Mouse (Mus musculus) G1E (cell line): ENCODE data around the gene Nmnat3. TPM values are rescaled to one million over a fixed set of nuclear protein-coding genes. Genes with fewer than 3 reads are reported as not detected.

Source experiments
- ATAC-seq: 2 replicates; pipeline ENCODE4 v1.8.0; 2016; ENCODE audit warnings: mild to moderate bottlenecking; ENCODE audit not compliant: insufficient number of reproducible peaks, poor library complexity, low FRiP score, severe bottlenecking; ENCODE audit errors: extremely low read depth
- DNase-seq: peaks from one replicate; pipeline ENCODE4 v3.0.0; 2012; ENCODE audit warnings: low spot score
- H3K27me3 ChIP-seq: 2 replicates; pipeline ENCODE4 v1.6.1; 2012; ENCODE audit warnings: mild to moderate bottlenecking, low read length, inconsistent platforms; ENCODE audit not compliant: insufficient read depth
- H3K36me3 ChIP-seq: replicated peaks from 2 replicates; pipeline ENCODE3; 2012; ENCODE audit warnings: mild to moderate bottlenecking, inconsistent platforms
- H3K4me1 ChIP-seq: 2 replicates; pipeline ENCODE4 v1.6.1; 2012; ENCODE audit warnings: low read depth, low read length, inconsistent platforms, mixed read lengths; ENCODE audit not compliant: insufficient read depth
- H3K4me3 ChIP-seq: 2 replicates; pipeline ENCODE4 v1.5.1; 2012; ENCODE audit warnings: low read depth, mild to moderate bottlenecking, inconsistent platforms, low read length, moderate library complexity, mixed read lengths
- H3K9me3 ChIP-seq: replicated peaks from 2 replicates; pipeline ENCODE4 v1.6.1; 2012; ENCODE audit warnings: inconsistent platforms
- CTCF ChIP-seq: IDR thresholded peaks from 2 replicates; pipeline ENCODE4 v1.5.1; 2012; ENCODE audit warnings: low read depth, low read length, inconsistent platforms, mixed read lengths
- GATA1 ChIP-seq: IDR thresholded peaks from 2 replicates; pipeline ENCODE4 v1.6.1; 2012; ENCODE audit warnings: borderline replicate concordance, low read length, inconsistent platforms, mixed read lengths
- GATA2 ChIP-seq: IDR thresholded peaks from 2 replicates; pipeline ENCODE4 v1.6.1; 2012; ENCODE audit warnings: low read depth, low read length, inconsistent platforms, borderline replicate concordance
- POLR2AphosphoS5 ChIP-seq: IDR thresholded peaks from 2 replicates; pipeline ENCODE4 v1.6.1; 2012; ENCODE audit warnings: low read depth, low read length, inconsistent platforms; ENCODE audit not compliant: insufficient replicate concordance
- TAL1 ChIP-seq: conservative IDR thresholded peaks from 2 replicates; pipeline ENCODE4 v1.6.1; 2012; ENCODE audit warnings: low read depth, low read length, inconsistent platforms, mixed read lengths
- polyA plus RNA-seq: library from polyadenylated mRNA; stranded (reverse); fragments of >175 nt; gene quantifications from 2 replicates; pipeline ENCODE4 v1.2.3, GENCODE M21; 2012
- total RNA-seq, 2 experiments: library from RNA; stranded (forward) in 1 of 2; stranded (reverse) in 1 of 2; fragments of 200-1000 nt in 1 of 2; fragments of >200 nt in 1 of 2; fragmentation: Nextera tagmentation in 1 of 2; gene quantifications; 2 replicates each; pipeline ENCODE4 v1.2.3; 2014 to 2017

Nmnat3 gene
- total and polyA plus RNA-seq, 3 experiments = 7.1 to 38.3 (median 10.8) TPM

DNA sequence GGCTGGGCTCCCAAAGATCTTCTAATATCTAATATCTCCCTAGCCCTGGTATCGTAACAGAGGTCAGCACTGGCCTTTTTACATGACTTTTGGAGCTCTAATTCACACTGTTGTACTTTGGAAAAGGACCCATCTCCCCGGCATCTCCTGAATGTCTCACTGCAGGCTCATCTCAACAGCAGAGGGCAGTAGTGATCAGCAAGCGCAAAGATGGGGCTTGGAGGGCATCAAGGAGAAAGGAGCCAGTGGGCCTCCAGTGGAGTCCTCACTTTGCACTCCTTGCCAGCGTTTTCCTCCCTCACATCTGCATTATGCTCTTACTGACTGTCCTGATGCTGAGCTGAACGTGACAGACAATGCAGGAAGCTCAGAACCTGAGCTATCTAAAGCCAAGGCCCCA lies 155.4 kb downstream of the Nmnat3 start:
- DNase-seq (peak; percentile 45), ATAC-seq (peak; percentile 55; the same call in 1 of the 2 replicates)
- peaks cover 40% of the 10 kb centered on the region for H3K4me1 ChIP-seq
- no peak overlapping the region for H3K4me3 ChIP-seq
- H3K36me3 ChIP-seq = no peaks in the 10 kb centered on the region
- H3K27me3 ChIP-seq = peaks cover 53% of the 10 kb centered on the region
- TF ChIP-seq CTCF (peak; percentile 68; the same call in 1 of the 2 replicates), POLR2AphosphoS5 (no peak)
- H3K9me3 ChIP-seq = no peaks in the 10 kb centered on the region

DNA sequence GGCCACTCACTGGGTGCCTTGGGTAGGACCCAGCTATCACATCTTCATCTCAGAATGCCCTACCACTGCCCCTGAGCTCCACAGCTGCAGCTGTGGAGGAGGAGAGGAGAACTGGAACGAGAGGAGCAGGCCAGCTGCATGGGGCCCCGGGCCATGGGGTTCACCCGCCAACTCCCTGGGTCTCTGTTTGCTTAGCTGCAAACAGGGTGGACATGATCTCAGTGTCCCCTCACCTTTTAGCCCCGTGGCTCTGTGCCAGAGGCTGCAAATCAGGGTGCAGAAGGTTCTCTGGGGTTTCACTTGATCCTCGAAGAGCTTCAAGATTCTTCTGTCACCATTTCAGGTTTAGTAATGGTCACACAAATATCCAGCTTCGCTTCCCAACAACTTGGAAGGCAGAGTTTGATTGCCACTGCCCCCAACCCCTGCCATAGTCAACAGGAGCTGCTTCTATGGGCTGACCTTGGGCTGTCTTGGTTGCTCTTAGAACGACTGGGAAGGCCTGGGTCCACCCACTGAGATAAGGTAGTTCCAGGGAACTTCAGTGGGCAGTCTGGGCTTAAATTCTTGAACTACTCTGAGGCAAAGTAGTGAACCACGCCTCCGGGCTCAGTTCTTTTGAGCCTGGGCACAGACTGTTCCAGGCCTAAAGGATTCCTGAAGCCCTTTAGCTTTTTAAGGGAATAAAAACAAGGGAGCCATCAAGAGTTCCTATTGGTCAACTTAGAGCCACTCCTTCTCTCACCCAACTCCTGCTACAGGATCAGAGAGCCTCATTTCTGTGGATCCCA lies 158.3 kb downstream of the Nmnat3 start:
- no peak for TF ChIP-seq CTCF
- no peak for TF ChIP-seq POLR2AphosphoS5
- no peak for TF ChIP-seq GATA1
- TF ChIP-seq TAL1 = no peak
- no peak for TF ChIP-seq GATA2
- Histone ChIP-seq H3K27me3 (peaks cover 34% of the 10 kb centered on the region), H3K36me3 (no peaks in the 10 kb centered on the region), H3K4me1 (peaks cover 42% of the 10 kb centered on the region), H3K4me3 (no peak overlapping the region), H3K9me3 (no peaks in the 10 kb centered on the region)
- no peak for ATAC-seq
- no peak for DNase-seq

DNA sequence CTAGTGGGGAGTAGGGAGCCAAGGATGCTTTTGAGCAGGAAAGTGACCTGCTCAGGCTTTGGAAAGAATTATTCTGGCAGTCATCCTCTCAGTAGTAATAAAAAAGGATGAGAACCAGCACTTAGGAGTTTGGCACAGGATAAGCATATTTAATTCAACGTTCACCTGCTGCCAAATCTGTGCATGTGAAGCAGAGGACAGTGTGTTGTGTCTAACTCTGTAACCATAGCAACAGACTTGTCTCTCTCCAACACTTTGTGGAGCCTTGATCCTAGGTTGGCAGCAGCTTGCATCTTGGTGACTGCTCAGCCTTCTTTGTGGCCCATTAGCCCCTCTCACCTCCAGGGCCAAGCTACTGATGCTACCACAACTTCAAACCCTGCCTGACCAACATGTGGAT lies 163.7 kb downstream of the Nmnat3 start:
- Histone ChIP-seq H3K9me3 (no peaks in the 10 kb centered on the region), H3K4me1 (peaks cover 8% of the 10 kb centered on the region), H3K4me3 (no peak overlapping the region), H3K27me3 (peaks cover 11% of the 10 kb centered on the region), H3K36me3 (no peaks in the 10 kb centered on the region)
- ATAC-seq (no peak), DNase-seq (no peak)
- no peak for TF ChIP-seq CTCF
- TF ChIP-seq POLR2AphosphoS5 = no peak
- no peak for TF ChIP-seq TAL1
- no peak for TF ChIP-seq GATA1
- TF ChIP-seq GATA2 = no peak

DNA sequence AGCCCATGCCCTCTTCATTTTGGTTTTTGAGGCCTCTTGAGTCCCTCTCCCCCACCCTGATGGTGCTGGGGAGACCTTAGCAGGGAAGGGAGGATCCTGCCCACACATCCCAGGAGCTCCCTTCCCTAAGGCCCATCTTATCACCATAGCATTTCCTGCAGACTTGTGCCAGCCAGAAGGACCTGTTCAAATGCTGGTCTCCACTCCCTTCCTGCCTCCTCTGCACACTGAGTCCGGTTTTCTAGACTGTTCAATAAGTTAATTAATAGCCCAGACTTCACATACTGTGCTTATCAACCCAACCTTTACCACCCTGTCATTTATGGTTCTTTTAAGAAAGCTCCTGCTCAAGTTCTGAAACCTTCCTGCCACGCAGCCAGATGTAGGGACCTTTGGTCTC lies 179.5 kb downstream of the Nmnat3 start:
- TF ChIP-seq POLR2AphosphoS5 (no peak), CTCF (no peak), GATA2 (no peak), GATA1 (no peak), TAL1 (no peak)
- peaks cover 3% of the 10 kb centered on the region for H3K4me1 ChIP-seq

More for the DNA sequence above, 179.5 kb downstream of the Nmnat3 start:
- no peak for DNase-seq
- Histone ChIP-seq H3K36me3 (no peaks in the 10 kb centered on the region), H3K4me3 (no peak overlapping the region), H3K27me3 (0 out of 2 replicates have a peak, but pooled peaks cover 7% of the 10 kb centered on the region), H3K9me3 (no peaks in the 10 kb centered on the region)
- no peak for ATAC-seq

Other genes starting within 250 kb of the Nmnat3 start
- not detected in 2 replicates for gene Rbp1, start 135.5 kb downstream of the Nmnat3 start, total RNA-seq (2014; fragmentation: Nextera tagmentation)
- 0.05 TPM in 1 of 2 replicates, not detected in the other for gene Rbp1, start 135.5 kb downstream of the Nmnat3 start, total RNA-seq (2017)
- gene Rbp1, start 135.5 kb downstream of the Nmnat3 start, polyA plus RNA-seq = not detected in 2 replicates
- gene Rbp2, start 198.7 kb downstream of the Nmnat3 start, total RNA-seq (2014; fragmentation: Nextera tagmentation) = not detected in 2 replicates
- 0.58 TPM in 1 of 2 replicates, not detected in the other for gene Rbp2, start 198.7 kb downstream of the Nmnat3 start, total RNA-seq (2017)
- 0.39 and 0.45 TPM in 2 replicates for gene Rbp2, start 198.7 kb downstream of the Nmnat3 start, polyA plus RNA-seq